Mouse (Mus musculus) kidney, adult 8-10 months (tissue): ENCODE data around the gene Hist1h2ao.
"Not testable (repeated sequence)": the region's sequence is repeated elsewhere in the genome, so short reads cannot be mapped to it uniquely, and the experiment has no call there.

ENCODE experiments used
- DNase-seq, 2 experiments: peaks; one replicate each; pipeline ENCODE4 v3.0.0; 2022

Hist1h2ao gene

DNA sequence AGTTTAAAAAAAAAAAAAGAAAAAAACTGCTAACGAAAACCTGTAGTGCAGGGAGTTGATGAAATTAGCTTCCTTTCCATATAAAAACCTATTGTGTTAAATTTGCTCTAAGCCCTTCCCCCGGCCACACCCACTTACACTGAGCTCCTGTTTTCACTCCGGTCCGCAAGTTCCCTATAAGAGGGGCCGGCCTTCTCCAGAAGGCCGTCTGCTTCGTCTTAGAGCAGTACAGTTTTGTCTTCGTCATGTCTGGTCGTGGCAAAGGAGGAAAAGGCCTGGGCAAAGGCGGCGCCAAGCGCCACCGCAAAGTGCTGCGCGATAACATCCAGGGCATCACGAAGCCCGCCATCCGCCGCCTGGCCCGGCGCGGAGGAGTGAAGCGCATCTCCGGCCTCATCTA lies 1.3 kb downstream of the Hist1h2ao start, which contains the start of gene Hist1h4m:
Gene Hist1h4m (plus strand): TSS at position 208 of the 400 bp plus-strand sequence.
- peak in 1 of 2 experiments; percentile 4 for DNase-seq

DNA sequence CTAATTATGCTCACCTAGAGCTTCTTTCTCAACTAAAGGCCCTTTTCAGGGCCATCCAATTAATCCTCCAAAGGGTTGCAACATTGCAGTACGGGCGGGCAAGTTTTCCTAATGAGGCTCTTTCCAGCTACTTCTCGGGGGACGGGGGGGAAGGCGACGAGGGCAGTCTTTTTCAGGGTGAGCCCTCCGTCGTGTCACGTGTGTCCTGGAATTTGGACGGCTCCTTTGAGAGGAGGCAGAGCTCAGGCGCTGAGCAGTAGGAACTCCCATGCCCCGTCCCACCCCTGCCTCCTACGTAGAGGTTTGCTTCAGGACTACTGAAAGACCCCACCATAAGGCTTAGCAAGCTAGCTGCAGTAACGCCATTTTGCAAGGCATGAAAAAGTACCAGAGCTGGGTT lies 1.8 kb downstream of the Hist1h2ao start:
- not testable (repeated sequence) for DNase-seq

DNA sequence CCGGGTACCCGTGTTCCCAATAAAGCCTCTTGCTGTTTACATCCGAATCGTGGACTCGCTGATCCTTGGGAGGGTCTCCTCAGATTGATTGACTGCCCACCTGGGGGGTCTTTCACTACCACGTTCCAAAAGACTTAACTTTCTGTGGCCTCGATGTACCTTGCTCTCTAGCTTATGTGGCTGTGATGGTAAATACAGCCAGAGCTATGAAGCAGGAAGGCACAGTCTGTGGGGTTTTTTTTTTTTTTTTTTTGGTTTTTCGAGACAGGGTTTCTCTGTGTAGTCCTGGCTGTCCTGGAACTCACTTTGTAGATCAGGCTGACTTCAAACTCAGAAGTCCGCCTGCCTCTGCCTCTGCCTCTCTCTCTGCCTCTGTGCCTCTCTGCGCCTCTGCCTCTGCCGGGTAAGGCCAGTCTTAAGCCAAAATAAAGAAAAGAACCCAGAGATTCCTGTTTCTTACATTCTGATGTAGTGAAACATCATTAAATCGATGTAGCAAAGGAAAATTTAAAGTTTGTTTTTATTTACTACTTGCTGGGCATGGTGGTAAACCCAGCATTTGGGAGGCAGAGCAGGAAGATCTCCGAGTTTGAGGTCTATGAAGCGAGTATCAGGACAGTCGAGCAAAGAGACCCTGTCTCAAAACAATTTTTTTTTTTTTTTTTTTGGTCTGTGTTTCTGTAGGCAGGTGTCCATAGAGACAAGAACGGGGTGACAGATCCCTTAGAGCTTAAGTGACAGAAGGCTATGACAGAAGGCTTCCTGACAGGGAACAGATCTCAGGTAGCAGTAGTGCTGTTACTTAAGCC lies 10.0 kb downstream of the Hist1h2ao start:
- DNase-seq = not testable (repeated sequence)

DNA sequence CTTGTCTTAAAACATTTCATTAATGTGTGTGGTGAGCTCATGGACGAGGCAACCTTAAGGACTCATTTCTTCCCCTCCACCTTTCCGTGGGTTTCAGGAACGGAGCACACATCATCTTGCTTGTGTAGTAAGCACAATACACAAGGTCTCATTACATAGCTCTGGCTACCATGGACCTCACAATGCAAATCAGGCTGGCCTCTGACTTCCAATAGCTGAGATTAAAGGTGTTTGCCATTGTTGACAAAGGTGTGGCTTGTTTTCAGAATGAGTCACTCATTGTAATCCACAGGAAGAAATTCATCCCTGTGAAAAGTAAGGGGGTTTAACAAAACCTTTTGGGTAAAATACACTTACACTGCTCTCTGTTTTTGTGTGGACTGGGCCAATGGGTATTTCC lies 18.2 kb downstream of the Hist1h2ao start:
- no peak for DNase-seq

DNA sequence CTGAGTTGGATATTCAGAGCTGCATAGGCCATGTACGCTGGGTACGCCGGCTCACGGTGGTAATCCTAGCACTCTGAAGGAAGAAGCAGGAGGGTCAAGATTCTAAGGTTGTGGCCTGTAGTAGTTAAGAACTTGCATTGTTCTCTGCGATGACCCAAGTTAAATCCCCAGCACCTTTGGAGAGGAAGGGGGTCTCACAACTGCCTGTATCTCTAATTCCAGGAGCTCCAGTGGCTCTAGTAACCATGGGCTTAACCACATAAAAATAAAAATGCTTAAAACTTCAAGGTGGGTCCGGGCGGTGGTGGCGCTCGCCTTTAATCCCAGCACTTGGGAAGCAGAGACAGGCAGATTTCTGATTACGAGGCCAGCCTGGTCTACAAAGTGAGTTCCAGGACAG lies 20.1 kb downstream of the Hist1h2ao start:
- no peak for DNase-seq

DNA sequence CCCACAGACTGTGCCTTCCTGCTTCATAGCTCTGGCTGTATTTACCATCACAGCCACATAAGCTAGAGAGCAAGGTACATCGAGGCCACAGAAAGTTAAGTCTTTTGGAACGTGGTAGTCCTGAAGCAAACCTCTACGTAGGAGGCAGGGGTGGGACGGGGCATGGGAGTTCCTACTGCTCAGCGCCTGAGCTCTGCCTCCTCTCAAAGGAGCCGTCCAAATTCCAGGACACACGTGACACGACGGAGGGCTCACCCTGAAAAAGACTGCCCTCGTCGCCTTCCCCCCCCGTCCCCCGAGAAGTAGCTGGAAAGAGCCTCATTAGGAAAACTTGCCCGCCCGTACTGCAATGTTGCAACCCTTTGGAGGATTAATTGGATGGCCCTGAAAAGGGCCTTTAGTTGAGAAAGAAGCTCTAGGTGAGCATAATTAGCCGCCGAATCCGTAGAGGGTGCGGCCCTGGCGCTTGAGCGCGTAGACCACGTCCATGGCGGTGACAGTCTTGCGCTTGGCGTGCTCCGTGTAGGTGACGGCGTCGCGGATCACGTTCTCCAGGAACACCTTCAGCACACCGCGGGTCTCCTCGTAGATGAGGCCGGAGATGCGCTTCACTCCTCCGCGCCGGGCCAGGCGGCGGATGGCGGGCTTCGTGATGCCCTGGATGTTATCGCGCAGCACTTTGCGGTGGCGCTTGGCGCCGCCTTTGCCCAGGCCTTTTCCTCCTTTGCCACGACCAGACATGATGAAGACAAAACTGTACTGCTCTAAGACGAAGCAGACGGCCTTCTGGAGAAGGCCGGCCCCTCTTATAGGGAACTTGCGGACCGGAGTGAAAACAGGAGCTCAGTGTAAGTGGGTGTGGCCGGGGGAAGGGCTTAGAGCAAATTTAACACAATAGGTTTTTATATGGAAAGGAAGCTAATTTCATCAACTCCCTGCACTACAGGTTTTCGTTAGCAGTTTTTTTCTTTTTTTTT lies 21.4 kb downstream of the Hist1h2ao start, which contains the start of gene Hist1h4n:
Gene Hist1h4n (minus strand): TSS at position 779 of the 977 bp plus-strand sequence.
- DNase-seq = not testable (repeated sequence)

DNA sequence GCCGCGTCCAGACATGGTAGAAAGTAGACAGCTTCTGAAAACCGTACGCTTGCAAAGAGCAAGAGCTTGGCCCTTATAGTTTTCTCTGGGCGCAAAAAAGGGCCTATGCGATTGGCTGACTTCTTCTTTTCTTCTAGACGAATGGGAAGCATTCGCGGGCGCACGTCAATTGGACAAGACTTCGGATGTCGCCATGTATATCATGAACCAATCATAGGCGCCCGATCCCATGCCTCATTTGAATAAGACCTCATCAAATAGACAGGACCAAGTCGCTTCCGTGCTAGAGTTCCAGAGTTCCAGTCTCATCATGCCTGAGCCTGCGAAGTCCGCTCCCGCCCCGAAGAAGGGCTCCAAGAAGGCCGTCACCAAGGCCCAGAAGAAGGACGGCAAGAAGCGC lies 23.2 kb downstream of the Hist1h2ao start, which contains the start of the genes Hist1h2ap and Hist1h2br:
Gene Hist1h2ap (minus strand): TSS at position 47 of the 400 bp plus-strand sequence.
Gene Hist1h2br (plus strand): TSS at position 283 of the 400 bp plus-strand sequence.
- DNase-seq = not testable (repeated sequence)

DNA sequence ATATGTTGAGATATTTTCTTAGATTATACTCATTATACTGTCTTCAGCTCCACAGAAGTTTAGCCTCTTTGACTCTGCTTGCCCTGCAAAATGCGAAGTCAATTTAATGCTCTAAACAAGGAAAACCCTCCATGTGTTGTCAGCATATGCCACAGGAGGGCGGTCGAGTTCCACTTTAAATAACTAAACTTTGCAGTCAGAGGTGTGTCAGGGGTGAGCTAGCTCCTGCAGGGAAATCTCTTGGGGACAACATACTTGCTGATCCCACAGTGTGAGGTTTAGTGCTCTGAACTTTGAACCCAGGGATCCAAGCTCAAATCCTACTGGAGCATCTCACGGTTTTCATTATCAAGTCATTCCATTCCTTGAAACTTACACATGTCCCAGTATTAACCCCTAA lies 30.2 kb downstream of the Hist1h2ao start:
- not testable (repeated sequence) for DNase-seq

DNA sequence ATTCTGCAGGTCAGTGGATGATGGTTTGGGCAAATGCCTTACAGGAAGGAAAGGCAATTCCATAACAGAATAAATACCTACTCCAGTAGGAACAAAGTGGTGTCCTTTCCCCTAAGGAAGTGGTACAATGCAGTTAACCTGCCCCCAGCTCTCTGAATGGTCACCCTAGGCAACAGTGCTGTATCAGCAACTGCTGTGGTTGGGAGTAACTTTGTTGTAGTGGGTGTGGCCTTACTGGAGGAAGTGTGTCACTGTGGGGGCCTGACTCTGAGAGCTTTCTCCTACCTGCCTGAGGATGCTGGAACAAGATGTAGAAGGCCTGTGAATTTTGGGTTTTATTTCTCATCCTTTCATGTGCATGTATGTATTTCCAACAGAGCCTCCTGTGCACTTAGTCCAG lies 36.1 kb downstream of the Hist1h2ao start:
- not testable (repeated sequence) for DNase-seq

DNA sequence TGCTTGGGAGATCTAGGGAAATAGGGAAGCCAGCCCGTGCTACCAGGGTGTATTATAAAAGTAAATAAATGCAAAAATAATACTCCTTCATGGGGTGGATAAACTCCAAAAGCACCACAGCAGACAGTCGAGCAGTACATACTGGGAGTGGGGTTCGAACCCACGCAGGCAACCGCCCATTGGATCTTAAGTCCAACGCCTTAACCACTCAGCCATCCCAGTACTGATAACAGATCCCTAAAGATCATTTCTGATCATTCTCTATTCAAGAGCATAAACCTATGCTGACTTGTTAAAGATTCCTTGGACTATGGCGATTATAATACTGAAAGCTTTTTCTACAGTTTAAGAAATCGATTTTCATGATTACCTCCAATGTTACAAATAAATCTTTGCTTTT lies 37.6 kb downstream of the Hist1h2ao start:
- DNase-seq = no peak

DNA sequence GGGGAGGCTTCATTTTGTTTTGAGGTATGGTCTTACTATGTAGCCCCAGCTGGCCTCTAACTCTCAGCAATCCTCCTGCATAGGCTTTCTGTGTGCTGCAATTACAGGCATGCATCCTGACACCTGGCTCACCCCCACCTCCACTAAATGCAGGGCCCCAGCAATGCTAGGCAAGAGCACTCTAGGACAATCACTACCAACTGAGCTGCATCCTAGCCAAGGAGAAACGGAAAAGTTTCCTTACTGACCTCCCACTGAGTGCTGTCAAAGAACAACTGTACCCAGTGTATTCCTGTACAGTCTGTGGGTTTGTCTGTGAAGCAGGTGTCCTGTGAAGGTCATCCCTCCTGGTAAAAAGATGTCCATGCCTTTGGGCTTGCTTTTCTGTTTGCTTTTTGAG lies 40.4 kb downstream of the Hist1h2ao start:
- DNase-seq = not testable (repeated sequence)

DNA sequence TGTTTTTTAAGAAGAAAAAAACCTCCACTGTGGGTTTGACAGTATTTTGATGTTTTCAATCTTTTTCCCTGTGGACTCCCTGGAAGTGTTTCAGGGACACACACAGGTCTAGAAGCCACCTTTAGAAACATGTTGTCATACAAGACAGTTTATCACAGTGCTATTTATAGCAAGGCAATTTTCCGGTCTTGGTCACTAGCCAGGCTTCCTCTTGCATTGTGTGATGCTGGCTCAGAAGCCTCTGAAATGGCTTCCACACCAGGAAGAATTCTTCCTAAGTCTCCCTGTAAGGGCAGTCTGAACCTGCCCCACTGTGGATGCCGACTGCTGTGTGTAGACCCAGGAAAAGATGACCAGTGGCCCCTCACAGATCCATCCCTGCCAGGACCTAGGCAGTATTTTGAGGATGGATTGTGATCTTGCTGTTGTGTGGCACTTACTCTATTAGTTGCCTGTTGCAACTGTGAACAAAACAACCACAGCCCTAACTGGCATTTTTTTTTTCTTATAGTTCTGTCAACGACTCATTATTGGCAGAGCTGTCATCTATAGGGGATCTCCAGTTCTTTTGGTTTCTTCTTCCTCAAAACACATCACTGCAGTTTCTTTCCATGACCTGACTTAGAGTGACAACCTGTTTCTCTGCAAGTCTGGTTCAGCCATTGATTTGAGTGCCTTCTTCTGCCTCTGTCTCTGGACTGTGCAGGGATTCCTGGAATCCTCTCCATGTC lies 42.1 kb downstream of the Hist1h2ao start:
- DNase-seq = peak; percentile 9 to 11

DNA sequence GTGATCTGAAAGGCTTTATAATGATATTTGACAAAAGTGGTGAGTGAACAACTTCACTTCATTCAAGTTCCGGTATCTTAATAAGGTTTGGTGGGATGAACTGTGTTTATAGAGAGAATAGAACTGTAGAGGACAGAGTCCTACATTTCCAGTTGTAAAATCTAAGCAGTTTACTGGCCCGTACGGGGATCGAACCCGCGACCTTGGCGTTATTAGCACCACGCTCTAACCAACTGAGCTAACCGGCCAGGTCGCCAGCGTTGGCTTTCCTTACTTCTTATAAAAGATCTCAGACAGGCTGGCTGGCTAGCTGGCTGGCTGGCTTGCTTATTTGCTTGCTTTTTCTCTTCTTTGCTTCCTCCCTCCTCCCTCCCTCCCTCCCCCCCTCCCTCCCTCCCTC lies 44.9 kb downstream of the Hist1h2ao start:
- peak; percentile 41 to 78 for DNase-seq

DNA sequence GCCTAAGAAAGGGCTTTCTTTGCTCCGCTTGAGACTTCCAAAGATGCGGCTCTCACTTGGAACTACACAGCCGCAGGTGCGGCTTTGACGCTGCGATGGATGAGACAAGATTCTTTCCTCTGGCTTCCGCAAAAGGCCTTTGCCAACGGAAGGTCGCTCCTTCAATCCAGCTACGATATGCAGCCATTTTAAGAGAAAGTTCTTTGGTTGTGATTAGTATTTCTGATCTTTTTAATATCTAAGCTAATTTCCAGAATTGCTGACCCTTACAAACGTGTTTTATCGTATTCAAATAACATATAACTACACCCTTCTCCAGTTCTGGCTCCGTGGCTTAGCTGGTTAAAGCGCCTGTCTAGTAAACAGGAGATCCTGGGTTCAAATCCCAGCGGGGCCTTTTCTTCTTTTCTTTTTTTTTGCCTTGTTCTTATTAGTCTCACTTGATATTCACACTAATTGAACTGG lies 45.5 kb downstream of the Hist1h2ao start:
- peak; percentile 6 to 33 for DNase-seq
